Mouse (Mus musculus) liver, embryonic 13.5 days (tissue): Measurements from ENCODE around the gene Mapk8ip1. TPM values are rescaled to one million over a fixed set of nuclear protein-coding genes. Genes with fewer than 3 reads are reported as not detected.

Source experiments
- ATAC-seq: fragments of 200-750 bp; cut with Nextera tagmentation; 2 replicates; pipeline ENCODE4 v1.8.0; 2017; ENCODE audit warnings: low read depth, mild to moderate bottlenecking, moderate number of reproducible peaks, moderate library complexity
- DNase-seq: peaks from one replicate; pipeline ENCODE4 v3.0.0; 2022
- H3K27ac ChIP-seq: fragments of 300-500 bp; sonication (generic); 2 replicates; pipeline ENCODE4 v1.5.1; 2015; ENCODE audit warnings: moderate library complexity, mild to moderate bottlenecking, inconsistent platforms
- H3K27me3 ChIP-seq: fragments of 300-500 bp; sonication (generic); 2 replicates; pipeline ENCODE4 v1.6.1; 2015; ENCODE audit warnings: mild to moderate bottlenecking, inconsistent platforms
- H3K36me3 ChIP-seq: fragments of 300-500 bp; sonication (generic); 2 replicates; pipeline ENCODE4 v1.6.1; 2015; ENCODE audit warnings: mild to moderate bottlenecking, inconsistent platforms
- H3K4me1 ChIP-seq: fragments of 300-500 bp; sonication (generic); replicated peaks from 2 replicates; pipeline ENCODE4 v1.6.1; 2015; ENCODE audit warnings: inconsistent platforms
- H3K4me2 ChIP-seq: fragments of 300-500 bp; sonication (generic); 2 replicates; pipeline ENCODE4 v1.6.1; 2015; ENCODE audit warnings: inconsistent platforms, mild to moderate bottlenecking, moderate library complexity
- H3K4me3 ChIP-seq: fragments of 300-500 bp; sonication (generic); replicated peaks from 2 replicates; pipeline ENCODE4 v1.5.1; 2015; ENCODE audit warnings: mild to moderate bottlenecking, inconsistent platforms
- H3K9ac ChIP-seq: fragments of 300-500 bp; sonication (generic); 2 replicates; pipeline ENCODE4 v1.6.1; 2015; ENCODE audit warnings: mild to moderate bottlenecking, inconsistent platforms
- H3K9me3 ChIP-seq: fragments of 300-500 bp; sonication (generic); replicated peaks from 2 replicates; pipeline ENCODE4 v1.6.1; 2016; ENCODE audit warnings: inconsistent platforms
- WGBS: fragments of 180-500 bp; shearing (Covaris S2); methylation state at CpG from one replicate; pipeline ENCODE4 v1.1.7; 2015; ENCODE audit not compliant: insufficient replicate concordance; 5-methylcytosine and 5-hydroxymethylcytosine counted together
- polyA plus RNA-seq: library from polyadenylated mRNA; unstranded; fragments of >200 nt; fragmentation: Nextera tagmentation; extraction: Ambion mirVana; gene quantifications from 2 replicates; pipeline ENCODE4 v1.2.1, GENCODE M21; 2015

The Mapk8ip1 gene
- polyA plus RNA-seq, 1 experiment from 2014 or later, result 1.9 TPM

GRCm38 (mm10) chr2:92435023-92435422 is 34.0 kb upstream of the Mapk8ip1 start:
- 47% methylated on average over 6 of the region's 6 CpGs for WGBS
- ATAC-seq (no peak), DNase-seq (no peak)
- no peak overlapping the region for H3K27ac ChIP-seq
- no peaks in the 10 kb centered on the region; the same call in 1 of the 2 replicates for H3K9me3 ChIP-seq
- peaks cover 3% of the 10 kb centered on the region; the same call in 1 of the 2 replicates for H3K27me3 ChIP-seq
- peak overlapping the region; percentile 99 for H3K4me2 ChIP-seq
- H3K4me3 ChIP-seq, result no peak overlapping the region
- H3K36me3 ChIP-seq, result no peaks in the 10 kb centered on the region
- H3K4me1 ChIP-seq, result peaks cover 56% of the 10 kb centered on the region
- H3K9ac ChIP-seq, result no peak overlapping the region

- Histone ChIP-seq H3K4me3 (peak overlapping the region; percentile 82), H3K27me3 (no peaks in the 10 kb centered on the region), H3K27ac (no peak overlapping the region), H3K4me2 (peak overlapping the region; percentile 99), H3K36me3 (peaks cover 4% of the 10 kb centered on the region), H3K9me3 (no peaks in the 10 kb centered on the region; the same call in 1 of the 2 replicates), H3K4me1 (peaks cover 63% of the 10 kb centered on the region), H3K9ac (peak overlapping the region; percentile 54)
- WGBS, result 8% methylated on average over 12 of the region's 12 CpGs
- ATAC-seq, result no peak
- DNase-seq, result no peak
Observed at GRCm38 (mm10) chr2:92434375-92434745, 33.3 kb upstream of the Mapk8ip1 start.

- Histone ChIP-seq H3K9ac (peak within 1 kb of the TSS; percentile 88), H3K9me3 (no peaks in the 10 kb centered on the region; the same call in 1 of the 2 replicates), H3K4me3 (peak within 1 kb of the TSS; percentile 82), H3K36me3 (peaks cover 6% of the 10 kb centered on the region), H3K27ac (peak within 1 kb of the TSS; percentile 75), H3K4me1 (peaks cover 69% of the 10 kb centered on the region), H3K4me2 (peak within 1 kb of the TSS; percentile 99), H3K27me3 (no peaks in the 10 kb centered on the region)
- WGBS, result under 1% methylated on average over 76 of the region's 76 CpGs
- peak; percentile 98 for DNase-seq
- peak; percentile 97 for ATAC-seq
Observed at GRCm38 (mm10) chr2:92433578-92434374, 32.7 kb upstream of the Mapk8ip1 start, which contains the start of gene Cry2. Gene Cry2 (minus strand): TSS chr2:92434043.

GRCm38 (mm10) chr2:92432299-92433295 is 31.5 kb upstream of the Mapk8ip1 start:
- Histone ChIP-seq H3K9ac (peak overlapping the region; percentile 88), H3K4me2 (peak overlapping the region; percentile 99), H3K27me3 (no peaks in the 10 kb centered on the region), H3K4me1 (peaks cover 77% of the 10 kb centered on the region), H3K27ac (peak overlapping the region; percentile 75), H3K36me3 (peaks cover 6% of the 10 kb centered on the region), H3K9me3 (no peaks in the 10 kb centered on the region; the same call in 1 of the 2 replicates), H3K4me3 (peak overlapping the region; percentile 82)
- DNase-seq (no peak), ATAC-seq (no peak)
- WGBS, result 46% methylated on average over 17 of the region's 17 CpGs

- ATAC-seq (no peak), DNase-seq (no peak)
- H3K4me3 ChIP-seq, result peak overlapping the region; percentile 82
- H3K4me1 ChIP-seq, result peaks cover 77% of the 10 kb centered on the region
- peak overlapping the region; percentile 88 for H3K9ac ChIP-seq
- H3K36me3 ChIP-seq, result peaks cover 7% of the 10 kb centered on the region
- WGBS, result 46% methylated on average over 11 of the region's 11 CpGs
- no peaks in the 10 kb centered on the region for H3K27me3 ChIP-seq
- H3K9me3 ChIP-seq, result no peaks in the 10 kb centered on the region; the same call in 1 of the 2 replicates
- peak overlapping the region; percentile 68 for H3K27ac ChIP-seq
- peak overlapping the region; percentile 99 for H3K4me2 ChIP-seq
Observed at GRCm38 (mm10) chr2:92431611-92432179, 30.6 kb upstream of the Mapk8ip1 start.

DNA sequence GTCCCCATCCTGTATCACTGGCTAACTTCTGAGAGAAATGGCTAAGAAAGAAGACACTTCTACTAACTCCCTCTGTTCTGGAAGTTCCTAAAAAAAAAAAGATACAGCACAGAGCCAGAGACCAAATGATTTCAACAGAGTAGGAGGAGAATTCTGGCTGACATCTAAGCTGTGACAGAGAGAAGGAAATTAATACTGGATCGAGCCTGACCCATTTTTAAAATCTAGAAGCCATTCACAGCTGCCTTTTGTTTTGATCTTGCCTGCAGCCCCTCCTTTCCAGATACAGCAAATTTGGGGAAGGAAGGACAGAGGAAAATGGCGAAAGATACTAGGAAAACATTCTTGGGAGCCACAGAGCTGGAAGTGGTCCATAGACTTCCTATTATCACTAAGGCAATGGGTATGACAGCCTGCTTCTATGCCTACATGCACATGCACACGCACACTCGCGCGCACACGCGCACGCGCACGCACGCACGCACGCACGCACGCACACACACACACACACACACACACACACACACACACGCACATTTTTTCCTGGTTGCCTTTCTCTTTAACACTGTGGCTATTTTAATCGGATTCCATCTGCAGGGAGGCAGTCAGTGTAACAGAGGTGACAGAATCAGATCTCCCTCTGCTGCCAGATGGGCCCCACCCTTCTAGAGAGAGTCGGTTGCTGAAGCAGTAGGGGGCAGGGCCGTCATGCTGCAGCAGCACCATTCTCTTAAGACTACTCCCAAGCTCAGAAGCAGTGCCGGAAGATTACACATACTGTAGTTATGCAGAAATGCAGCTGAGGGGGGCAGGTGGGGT is 29.9 kb upstream of the Mapk8ip1 start:
- H3K4me2 ChIP-seq, result peak overlapping the region; percentile 99
- H3K27ac ChIP-seq, result peak overlapping the region; percentile 68
- H3K27me3 ChIP-seq, result no peaks in the 10 kb centered on the region
- ATAC-seq (peak; percentile 43), DNase-seq (peak; percentile 56)
- no peaks in the 10 kb centered on the region for H3K9me3 ChIP-seq
- peaks cover 77% of the 10 kb centered on the region for H3K4me1 ChIP-seq
- H3K36me3 ChIP-seq, result peaks cover 14% of the 10 kb centered on the region
- 50% methylated on average over 21 of the region's 21 CpGs for WGBS
- H3K4me3 ChIP-seq, result peak overlapping the region; percentile 82
- H3K9ac ChIP-seq, result peak overlapping the region; percentile 88

GRCm38 (mm10) chr2:92430089-92430488 is 29.0 kb upstream of the Mapk8ip1 start:
- H3K4me2 ChIP-seq, result no peak overlapping the region
- DNase-seq (no peak), ATAC-seq (no peak)
- no peak overlapping the region for H3K27ac ChIP-seq
- peaks cover 76% of the 10 kb centered on the region for H3K4me1 ChIP-seq
- no peaks in the 10 kb centered on the region for H3K27me3 ChIP-seq
- H3K9me3 ChIP-seq, result no peaks in the 10 kb centered on the region
- H3K4me3 ChIP-seq, result no peak overlapping the region
- no peak overlapping the region for H3K9ac ChIP-seq
- WGBS, result 47% methylated on average over 2 of the region's 2 CpGs
- peaks cover 22% of the 10 kb centered on the region for H3K36me3 ChIP-seq

- no peak for DNase-seq
Observed at GRCm38 (mm10) chr2:92427882-92428281, 26.8 kb upstream of the Mapk8ip1 start.

GRCm38 (mm10) chr2:92426426-92426825 is 25.4 kb upstream of the Mapk8ip1 start:
- Histone ChIP-seq H3K27me3 (no peaks in the 10 kb centered on the region), H3K4me1 (peaks cover 50% of the 10 kb centered on the region), H3K27ac (no peak overlapping the region), H3K9me3 (no peaks in the 10 kb centered on the region), H3K36me3 (peaks cover 58% of the 10 kb centered on the region), H3K4me3 (no peak overlapping the region), H3K4me2 (no peak overlapping the region), H3K9ac (no peak overlapping the region)
- WGBS, result 94% methylated on average over 3 of the region's 3 CpGs
- ATAC-seq (no peak), DNase-seq (no peak)

More at GRCm38 (mm10) chr2:92427882-92428281, 26.8 kb upstream of the Mapk8ip1 start:
- peaks cover 44% of the 10 kb centered on the region for H3K36me3 ChIP-seq
- H3K27ac ChIP-seq, result no peak overlapping the region
- 65% methylated on average over 6 of the region's 6 CpGs for WGBS
- no peak overlapping the region for H3K9ac ChIP-seq
- no peak overlapping the region for H3K4me3 ChIP-seq
- H3K9me3 ChIP-seq, result no peaks in the 10 kb centered on the region
- no peaks in the 10 kb centered on the region for H3K27me3 ChIP-seq
- peaks cover 65% of the 10 kb centered on the region for H3K4me1 ChIP-seq
- H3K4me2 ChIP-seq, result no peak overlapping the region
- ATAC-seq, result no peak

GRCm38 (mm10) chr2:92425366-92425765 is 24.3 kb upstream of the Mapk8ip1 start:
- no peak for ATAC-seq
- H3K4me1 ChIP-seq, result peaks cover 40% of the 10 kb centered on the region
- no peak overlapping the region for H3K27ac ChIP-seq
- no peak overlapping the region for H3K4me3 ChIP-seq
- DNase-seq, result no peak
- 77% methylated on average over 4 of the region's 4 CpGs for WGBS
- H3K9ac ChIP-seq, result no peak overlapping the region
- H3K9me3 ChIP-seq, result no peaks in the 10 kb centered on the region
- H3K4me2 ChIP-seq, result no peak overlapping the region
- peaks cover 69% of the 10 kb centered on the region for H3K36me3 ChIP-seq
- no peaks in the 10 kb centered on the region for H3K27me3 ChIP-seq
